Mouse (Mus musculus): Measurements from ENCODE around the gene Wdfy3.

GRCm38 (mm10) chr5:102066458-102066857, 3.3 kb downstream of the Wdfy3 start:
- TF ChIP-seq EP300 (IDR thresholded peaks at IDR 0.05) (no peak), CTCF (IDR thresholded peaks at IDR 0.05) (no peak)

Measured in lung, postnatal 0 days (tissue).